Mouse (Mus musculus) midbrain, embryonic 15.5 days (tissue): ENCODE measurements around the gene Vmp1. TPM values are rescaled to one million over a fixed set of nuclear protein-coding genes. Genes with fewer than 3 reads are reported as not detected.
A peak's percentile ranks its signal among the peaks of the same experiment; 100 is the strongest.

Experiments used
- ATAC-seq: fragments of 200-750 bp; cut with Nextera tagmentation; replicated peaks from 2 replicates; pipeline ENCODE4 v1.8.0; 2017; ENCODE audit warnings: moderate TSS enrichment
- H3K27ac ChIP-seq: fragments of 300-500 bp; sonication (generic); 2 replicates; pipeline ENCODE4 v1.5.1; 2015; ENCODE audit warnings: mild to moderate bottlenecking, inconsistent platforms
- H3K27me3 ChIP-seq: fragments of 300-500 bp; sonication (generic); replicated peaks from 2 replicates; pipeline ENCODE4 v1.6.1; 2015; ENCODE audit warnings: inconsistent platforms
- H3K36me3 ChIP-seq: fragments of 300-500 bp; sonication (generic); replicated peaks from 2 replicates; pipeline ENCODE4 v1.6.1; 2015; ENCODE audit warnings: inconsistent platforms
- H3K4me1 ChIP-seq: fragments of 300-500 bp; sonication (generic); 2 replicates; pipeline ENCODE4 v1.6.1; 2015; ENCODE audit warnings: inconsistent platforms
- H3K4me2 ChIP-seq: fragments of 300-500 bp; sonication (generic); 2 replicates; pipeline ENCODE4 v1.6.1; 2015; ENCODE audit warnings: inconsistent platforms, mild to moderate bottlenecking, moderate library complexity
- H3K4me3 ChIP-seq: fragments of 300-500 bp; sonication (generic); 2 replicates; pipeline ENCODE4 v1.5.1; 2015; ENCODE audit warnings: mild to moderate bottlenecking, inconsistent platforms
- H3K9ac ChIP-seq: fragments of 300-500 bp; sonication (generic); 2 replicates; pipeline ENCODE4 v1.6.1; 2015; ENCODE audit warnings: mild to moderate bottlenecking, inconsistent platforms
- H3K9me3 ChIP-seq: fragments of 300-500 bp; sonication (generic); 2 replicates; pipeline ENCODE4 v1.6.1; 2016; ENCODE audit warnings: inconsistent platforms
- WGBS: fragments of 180-500 bp; shearing (Covaris S2); methylation state at CpG from one replicate; pipeline ENCODE4 v1.1.7; 2015; ENCODE audit warnings: mixed read lengths; 5-methylcytosine and 5-hydroxymethylcytosine counted together
- polyA plus RNA-seq: library from polyadenylated mRNA; unstranded; fragments of >200 nt; fragmentation: Nextera tagmentation; extraction: Ambion mirVana; gene quantifications from 2 replicates; pipeline ENCODE4 v1.2.1, GENCODE M21; 2015

Gene Vmp1
- polyA plus RNA-seq, 1 experiment from 2014 or later = 111 TPM

DNA sequence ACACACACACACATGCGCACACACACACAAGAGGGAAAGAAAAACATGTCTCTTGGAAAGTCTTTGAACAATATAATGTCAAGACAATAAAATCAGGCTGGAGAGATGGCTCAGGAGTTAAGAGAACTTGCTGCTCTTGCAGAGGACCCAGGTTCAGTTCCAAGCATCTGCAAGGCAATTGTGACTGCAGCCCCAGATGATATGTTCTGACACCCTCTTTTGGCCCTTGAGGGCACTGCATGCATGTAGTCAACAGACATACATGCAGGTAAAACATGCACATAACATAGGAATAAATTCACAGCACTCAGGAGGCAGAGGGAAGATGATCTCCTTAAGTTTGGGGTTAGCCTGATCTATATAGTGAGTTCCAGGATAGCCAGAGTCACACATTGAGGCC is 136.2 kb downstream of the Vmp1 start:
- H3K4me2 ChIP-seq = no peak overlapping the region
- no peak for ATAC-seq
- H3K27me3 ChIP-seq = no peaks in the 10 kb centered on the region
- H3K36me3 ChIP-seq = no peaks in the 10 kb centered on the region
- no peak overlapping the region for H3K9ac ChIP-seq
- H3K9me3 ChIP-seq = no peaks in the 10 kb centered on the region
- no peak overlapping the region for H3K27ac ChIP-seq
- H3K4me3 ChIP-seq = no peak overlapping the region
- 94% methylated on average over 1 of the region's 1 CpGs for WGBS
- peaks cover 22% of the 10 kb centered on the region for H3K4me1 ChIP-seq

DNA sequence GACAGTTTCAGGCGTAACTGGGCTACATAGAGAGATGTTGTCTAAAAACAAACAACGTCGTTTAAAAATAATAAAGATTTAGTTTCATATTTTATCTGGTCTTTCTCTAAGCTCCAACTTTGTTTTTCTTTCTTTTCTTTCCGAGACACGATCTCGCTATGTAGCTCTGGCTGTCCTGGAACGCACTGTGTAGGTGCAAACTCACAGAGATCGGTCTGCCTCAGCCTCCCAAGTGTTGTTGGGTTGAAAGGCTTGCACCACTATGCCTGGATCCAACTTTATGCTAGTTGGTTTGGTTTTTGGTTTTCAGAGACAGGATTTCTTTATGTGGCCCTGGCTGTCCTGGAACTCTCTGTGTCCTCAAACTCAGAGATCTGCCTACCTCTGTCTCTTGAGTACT is 138.1 kb downstream of the Vmp1 start:
- Histone ChIP-seq H3K36me3 (no peaks in the 10 kb centered on the region), H3K9ac (0 out of 2 replicates have a peak overlapping the region, but pooled peaks have one; percentile 37), H3K4me3 (peak overlapping the region; percentile 98), H3K9me3 (no peaks in the 10 kb centered on the region), H3K4me2 (peak overlapping the region; percentile 79), H3K27me3 (no peaks in the 10 kb centered on the region), H3K27ac (no peak overlapping the region), H3K4me1 (peaks cover 24% of the 10 kb centered on the region)
- 84% methylated on average over 8 of the region's 8 CpGs for WGBS
- no peak for ATAC-seq

GRCm38 (mm10) chr11:86544639-86545299 is 138.9 kb downstream of the Vmp1 start, which contains the start of the genes Rps6kb1 and Tubd1:
Gene Rps6kb1 (minus strand): TSS chr11:86544805.
Gene Tubd1 (plus strand): TSS chr11:86544991.
- H3K9me3 ChIP-seq = no peaks in the 10 kb centered on the region
- H3K36me3 ChIP-seq = no peaks in the 10 kb centered on the region
- WGBS = under 1% methylated on average over 43 of the region's 43 CpGs
- H3K4me2 ChIP-seq = peak within 1 kb of the TSS; percentile 79
- peak within 1 kb of the TSS; percentile 96 for H3K9ac ChIP-seq
- peaks cover 24% of the 10 kb centered on the region for H3K4me1 ChIP-seq
- H3K27me3 ChIP-seq = no peaks in the 10 kb centered on the region
- H3K4me3 ChIP-seq = peak within 1 kb of the TSS; percentile 98
- H3K27ac ChIP-seq = peak within 1 kb of the TSS; percentile 90
- ATAC-seq = peak; percentile 98

- Histone ChIP-seq H3K4me2 (peak overlapping the region; percentile 79), H3K27me3 (no peaks in the 10 kb centered on the region), H3K9ac (peak overlapping the region; percentile 96), H3K36me3 (no peaks in the 10 kb centered on the region), H3K27ac (peak overlapping the region; percentile 90), H3K4me1 (peaks cover 24% of the 10 kb centered on the region), H3K9me3 (no peaks in the 10 kb centered on the region), H3K4me3 (peak overlapping the region; percentile 98)
- 1% methylated on average over 40 of the region's 50 CpGs for WGBS
- peak; percentile 79 for ATAC-seq
These were observed 139.5 kb downstream of the Vmp1 start for GRCm38 (mm10) chr11:86543960-86544638.

GRCm38 (mm10) chr11:86542851-86543250 is 140.8 kb downstream of the Vmp1 start:
- 97% methylated on average over 1 of the region's 1 CpGs for WGBS
- Histone ChIP-seq H3K9ac (no peak overlapping the region), H3K27me3 (no peaks in the 10 kb centered on the region), H3K9me3 (no peaks in the 10 kb centered on the region), H3K36me3 (no peaks in the 10 kb centered on the region), H3K4me2 (no peak overlapping the region), H3K4me3 (no peak overlapping the region), H3K4me1 (peaks cover 24% of the 10 kb centered on the region), H3K27ac (no peak overlapping the region)
- no peak for ATAC-seq

GRCm38 (mm10) chr11:86540476-86540845 is 143.2 kb downstream of the Vmp1 start:
- 91% methylated on average over 2 of the region's 2 CpGs for WGBS
- peaks cover 21% of the 10 kb centered on the region for H3K4me1 ChIP-seq
- H3K9ac ChIP-seq = no peak overlapping the region
- no peaks in the 10 kb centered on the region for H3K27me3 ChIP-seq
- H3K4me2 ChIP-seq = no peak overlapping the region
- no peak overlapping the region for H3K27ac ChIP-seq
- no peak for ATAC-seq
- H3K4me3 ChIP-seq = no peak overlapping the region
- H3K9me3 ChIP-seq = no peaks in the 10 kb centered on the region
- H3K36me3 ChIP-seq = no peaks in the 10 kb centered on the region

GRCm38 (mm10) chr11:86539716-86540475 is 143.7 kb downstream of the Vmp1 start:
- 94% methylated on average over 6 of the region's 6 CpGs for WGBS
- no peak overlapping the region for H3K4me2 ChIP-seq

DNA sequence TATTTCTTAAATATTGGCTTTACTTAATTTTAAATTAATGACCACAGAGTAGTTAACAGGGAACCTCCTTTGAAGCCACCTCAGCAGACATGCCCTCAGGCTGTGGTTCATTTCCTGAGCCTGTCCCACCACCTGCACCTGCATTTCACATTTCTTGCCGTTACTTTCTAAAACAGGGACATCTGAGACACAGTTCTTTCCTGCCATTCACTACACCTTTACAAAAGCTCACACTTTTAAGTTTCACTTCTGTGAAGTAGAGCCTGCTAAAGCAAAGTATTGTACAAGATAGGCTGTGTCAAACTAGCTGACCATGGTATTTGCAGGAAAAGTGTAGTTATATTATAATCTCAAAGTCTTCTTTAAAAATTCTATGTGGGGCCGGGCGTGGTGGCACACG is 144.8 kb downstream of the Vmp1 start:
- no peak overlapping the region for H3K4me2 ChIP-seq
- H3K4me1 ChIP-seq = peaks cover 16% of the 10 kb centered on the region
- no peak overlapping the region for H3K4me3 ChIP-seq
- no peak overlapping the region for H3K27ac ChIP-seq
- H3K27me3 ChIP-seq = no peaks in the 10 kb centered on the region
- no peak overlapping the region for H3K9ac ChIP-seq
- no peaks in the 10 kb centered on the region for H3K9me3 ChIP-seq
- peaks cover 5% of the 10 kb centered on the region; the same call in 1 of the 2 replicates for H3K36me3 ChIP-seq
- WGBS = 96% methylated on average over 4 of the region's 4 CpGs
- ATAC-seq = no peak

More at GRCm38 (mm10) chr11:86539716-86540475, 143.7 kb downstream of the Vmp1 start:
- Histone ChIP-seq H3K36me3 (no peaks in the 10 kb centered on the region), H3K27ac (no peak overlapping the region), H3K9me3 (no peaks in the 10 kb centered on the region), H3K4me1 (peaks cover 17% of the 10 kb centered on the region), H3K9ac (no peak overlapping the region), H3K27me3 (no peaks in the 10 kb centered on the region), H3K4me3 (no peak overlapping the region)
- no peak for ATAC-seq

- Histone ChIP-seq H3K27me3 (no peaks in the 10 kb centered on the region), H3K36me3 (peaks cover 8% of the 10 kb centered on the region; the same call in 1 of the 2 replicates), H3K9me3 (no peaks in the 10 kb centered on the region), H3K9ac (no peak overlapping the region), H3K4me1 (no peaks in the 10 kb centered on the region), H3K4me3 (no peak overlapping the region), H3K27ac (no peak overlapping the region), H3K4me2 (no peak overlapping the region)
- WGBS = 95% methylated on average over 5 of the region's 5 CpGs
- ATAC-seq = no peak
These were observed 149.3 kb downstream of the Vmp1 start for GRCm38 (mm10) chr11:86534201-86534910.
